Mouse (Mus musculus): Measurements from ENCODE around the gene Nthl1. TPM values are rescaled to one million over a fixed set of nuclear protein-coding genes. Genes with fewer than 3 reads are reported as not detected.

Gene Nthl1
- polyA plus RNA-seq, 1 experiment, result 3.7 TPM

GRCm38 (mm10) chr17:24669545-24670245 lies 37.2 kb downstream of the Nthl1 start, which contains the start of gene Zfp598:
Gene Zfp598 (plus strand): TSS chr17:24669687.
- peak within 1 kb of the TSS; percentile 90 for H3K4me3 ChIP-seq (ENCODE audit: control insufficient read depth, low read depth, low read length)
- no peaks in the 10 kb centered on the region for H3K27me3 ChIP-seq (ENCODE audit: control insufficient read depth, insufficient read depth, low read length)
- H3K4me1 ChIP-seq (ENCODE audit: control insufficient read depth, insufficient read depth, low read length), result peaks cover 7% of the 10 kb centered on the region
- peak within 1 kb of the TSS; percentile 84 for H3K27ac ChIP-seq (ENCODE audit: control insufficient read depth, insufficient read depth, low read depth, low read length)
- no peaks in the 10 kb centered on the region for H3K36me3 ChIP-seq (ENCODE audit: control insufficient read depth, insufficient read depth, low read length)
- peak; percentile 79 for TF ChIP-seq POLR2A (IDR thresholded peaks at IDR 0.05; ENCODE audit: control insufficient read depth, low read depth, low read length)
- peak; percentile 1; the same call in 1 of the 2 replicates for TF ChIP-seq CTCF (IDR thresholded peaks at IDR 0.05; ENCODE audit: control insufficient read depth, insufficient read depth, insufficient replicate concordance, low read depth, low read length)

DNA sequence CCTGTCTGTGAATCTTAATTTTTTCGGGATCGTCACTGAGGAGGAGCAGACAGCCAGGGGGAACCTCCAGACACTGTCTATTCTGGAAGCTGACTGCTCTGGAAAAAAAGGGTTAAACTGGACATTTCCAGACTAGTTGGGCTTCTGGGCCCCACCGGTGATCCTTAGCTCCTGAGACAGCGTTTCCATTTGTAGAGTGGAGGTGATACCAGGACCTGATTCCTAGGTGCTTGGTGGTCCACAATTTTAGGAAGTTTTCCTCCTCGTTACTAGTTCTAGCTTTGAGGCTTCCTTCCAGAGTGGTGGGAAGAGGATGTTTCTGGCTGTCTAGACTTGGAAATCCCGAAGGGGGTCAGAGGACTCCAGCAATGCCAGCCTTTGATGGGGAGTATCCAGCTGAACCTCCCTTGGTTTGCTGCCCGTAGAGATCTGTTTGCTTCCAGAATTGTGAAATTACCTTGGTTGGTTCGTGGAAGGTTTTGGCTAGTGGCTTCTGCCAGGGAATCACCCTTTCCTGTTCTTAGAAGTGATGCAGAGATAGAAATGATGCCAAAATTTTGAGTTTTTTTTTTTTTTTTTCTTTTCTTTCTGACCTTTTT lies 37.9 kb downstream of the Nthl1 start:
- Histone ChIP-seq H3K4me3 (ENCODE audit: control insufficient read depth, low read depth, low read length) (peak overlapping the region; percentile 90), H3K27ac (ENCODE audit: control insufficient read depth, insufficient read depth, low read depth, low read length) (peak overlapping the region; percentile 84), H3K27me3 (ENCODE audit: control insufficient read depth, insufficient read depth, low read length) (no peaks in the 10 kb centered on the region), H3K36me3 (ENCODE audit: control insufficient read depth, insufficient read depth, low read length) (no peaks in the 10 kb centered on the region), H3K4me1 (ENCODE audit: control insufficient read depth, insufficient read depth, low read length) (peaks cover 7% of the 10 kb centered on the region)
- TF ChIP-seq CTCF (IDR thresholded peaks at IDR 0.05; ENCODE audit: control insufficient read depth, insufficient read depth, insufficient replicate concordance, low read depth, low read length), result no peak
- no peak for TF ChIP-seq POLR2A (IDR thresholded peaks at IDR 0.05; ENCODE audit: control insufficient read depth, low read depth, low read length)

DNA sequence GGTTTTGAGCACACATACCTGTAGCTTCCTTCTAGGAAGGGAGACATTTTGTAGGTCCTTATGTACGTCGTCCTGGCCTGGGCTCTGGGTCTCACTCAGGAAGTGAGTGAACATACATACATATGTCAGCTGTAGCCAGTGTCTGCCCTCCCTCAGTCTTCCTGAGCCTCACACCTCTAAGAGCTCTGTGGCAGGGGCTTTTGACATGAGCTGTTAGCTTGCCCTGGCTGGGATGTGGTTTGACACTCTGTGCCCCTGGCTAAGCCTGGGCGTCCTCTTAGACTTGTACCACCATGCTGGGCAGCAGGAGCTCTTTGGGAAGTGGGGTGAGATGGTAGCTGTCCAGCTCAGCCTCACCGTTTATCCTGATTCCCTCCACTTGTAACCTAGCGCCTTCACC lies 38.9 kb downstream of the Nthl1 start:
- TF ChIP-seq POLR2A (IDR thresholded peaks at IDR 0.05; ENCODE audit: control insufficient read depth, low read depth, low read length) (no peak), CTCF (IDR thresholded peaks at IDR 0.05; ENCODE audit: control insufficient read depth, insufficient read depth, insufficient replicate concordance, low read depth, low read length) (no peak)
- H3K4me1 ChIP-seq (ENCODE audit: control insufficient read depth, insufficient read depth, low read length), result peaks cover 7% of the 10 kb centered on the region
- no peak overlapping the region for H3K27ac ChIP-seq (ENCODE audit: control insufficient read depth, insufficient read depth, low read depth, low read length)
- H3K27me3 ChIP-seq (ENCODE audit: control insufficient read depth, insufficient read depth, low read length), result no peaks in the 10 kb centered on the region
- H3K36me3 ChIP-seq (ENCODE audit: control insufficient read depth, insufficient read depth, low read length), result no peaks in the 10 kb centered on the region
- no peak overlapping the region for H3K4me3 ChIP-seq (ENCODE audit: control insufficient read depth, low read depth, low read length)

DNA sequence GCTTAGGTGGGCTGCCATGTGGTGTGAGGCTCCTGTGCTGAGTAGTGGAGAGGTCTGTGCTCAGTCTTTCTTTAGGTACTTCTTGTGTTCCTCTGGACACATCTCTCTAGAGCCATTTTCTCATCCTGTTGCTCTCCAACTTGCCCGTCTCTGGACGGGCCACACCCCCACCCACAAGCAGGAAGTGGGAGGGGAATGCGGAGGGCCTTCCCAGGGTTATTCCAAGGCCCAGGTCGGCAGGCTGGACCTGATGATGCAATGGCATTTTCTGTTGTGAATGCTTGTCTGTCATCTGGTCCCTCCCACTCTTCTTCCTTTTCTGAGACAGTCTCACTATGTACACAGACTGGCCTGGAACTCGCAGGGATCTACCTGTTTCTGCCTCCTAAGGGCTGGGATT lies 39.7 kb downstream of the Nthl1 start:
- Histone ChIP-seq H3K4me3 (ENCODE audit: control insufficient read depth, low read depth, low read length) (no peak overlapping the region), H3K4me1 (ENCODE audit: control insufficient read depth, insufficient read depth, low read length) (peaks cover 7% of the 10 kb centered on the region), H3K27ac (ENCODE audit: control insufficient read depth, insufficient read depth, low read depth, low read length) (no peak overlapping the region), H3K27me3 (ENCODE audit: control insufficient read depth, insufficient read depth, low read length) (no peaks in the 10 kb centered on the region), H3K36me3 (ENCODE audit: control insufficient read depth, insufficient read depth, low read length) (no peaks in the 10 kb centered on the region)
- TF ChIP-seq POLR2A (IDR thresholded peaks at IDR 0.05; ENCODE audit: control insufficient read depth, low read depth, low read length) (no peak), CTCF (IDR thresholded peaks at IDR 0.05; ENCODE audit: control insufficient read depth, insufficient read depth, insufficient replicate concordance, low read depth, low read length) (no peak)

DNA sequence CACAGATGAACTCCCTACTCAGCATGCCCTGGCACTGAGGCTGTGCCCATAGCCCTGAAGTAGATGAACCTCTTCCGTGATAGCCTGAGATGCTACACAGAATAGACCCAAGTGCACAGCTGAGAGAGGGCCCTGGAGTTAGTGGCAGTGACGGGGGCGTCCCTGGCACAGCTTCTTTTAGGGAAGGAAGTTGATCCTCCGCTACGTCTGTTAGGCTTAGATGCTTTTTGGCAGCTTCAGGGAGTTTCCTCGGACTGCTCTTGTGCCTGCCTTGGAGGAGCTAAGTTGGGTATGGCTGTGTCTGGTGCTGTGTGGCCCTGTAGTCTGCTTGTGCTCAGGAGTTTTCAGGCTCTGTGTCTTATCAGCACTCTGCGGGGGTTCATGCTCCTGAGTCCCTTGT lies 41.8 kb downstream of the Nthl1 start:
- Histone ChIP-seq H3K4me3 (ENCODE audit: control insufficient read depth, low read depth, low read length) (no peak overlapping the region), H3K27me3 (ENCODE audit: control insufficient read depth, insufficient read depth, low read length) (no peaks in the 10 kb centered on the region), H3K36me3 (ENCODE audit: control insufficient read depth, insufficient read depth, low read length) (no peaks in the 10 kb centered on the region; the same call in 1 of the 2 replicates), H3K4me1 (ENCODE audit: control insufficient read depth, insufficient read depth, low read length) (peaks cover 4% of the 10 kb centered on the region), H3K27ac (ENCODE audit: control insufficient read depth, insufficient read depth, low read depth, low read length) (no peak overlapping the region)
- no peak for TF ChIP-seq POLR2A (IDR thresholded peaks at IDR 0.05; ENCODE audit: control insufficient read depth, low read depth, low read length)
- TF ChIP-seq CTCF (IDR thresholded peaks at IDR 0.05; ENCODE audit: control insufficient read depth, insufficient read depth, insufficient replicate concordance, low read depth, low read length), result no peak

- H3K27me3 ChIP-seq (ENCODE audit: control insufficient read depth, insufficient read depth, low read length), result no peaks in the 10 kb centered on the region
- H3K36me3 ChIP-seq (ENCODE audit: control insufficient read depth, insufficient read depth, low read length), result no peaks in the 10 kb centered on the region; the same call in 1 of the 2 replicates
- no peak overlapping the region for H3K4me3 ChIP-seq (ENCODE audit: control insufficient read depth, low read depth, low read length)
- TF ChIP-seq POLR2A (IDR thresholded peaks at IDR 0.05; ENCODE audit: control insufficient read depth, low read depth, low read length) (no peak), CTCF (IDR thresholded peaks at IDR 0.05; ENCODE audit: control insufficient read depth, insufficient read depth, insufficient replicate concordance, low read depth, low read length) (peak; percentile 46; the same call in 1 of the 2 replicates)
- peaks cover 4% of the 10 kb centered on the region for H3K4me1 ChIP-seq (ENCODE audit: control insufficient read depth, insufficient read depth, low read length)
- no peak overlapping the region for H3K27ac ChIP-seq (ENCODE audit: control insufficient read depth, insufficient read depth, low read depth, low read length)
Observed at GRCm38 (mm10) chr17:24676187-24676586, 43.7 kb downstream of the Nthl1 start.

GRCm38 (mm10) chr17:24676877-24677276 lies 44.4 kb downstream of the Nthl1 start:
- H3K4me3 ChIP-seq (ENCODE audit: control insufficient read depth, low read depth, low read length), result no peak overlapping the region
- no peak overlapping the region for H3K27ac ChIP-seq (ENCODE audit: control insufficient read depth, insufficient read depth, low read depth, low read length)
- H3K27me3 ChIP-seq (ENCODE audit: control insufficient read depth, insufficient read depth, low read length), result no peaks in the 10 kb centered on the region
- H3K36me3 ChIP-seq (ENCODE audit: control insufficient read depth, insufficient read depth, low read length), result no peaks in the 10 kb centered on the region; the same call in none of the 2 replicates
- TF ChIP-seq POLR2A (IDR thresholded peaks at IDR 0.05; ENCODE audit: control insufficient read depth, low read depth, low read length) (no peak), CTCF (IDR thresholded peaks at IDR 0.05; ENCODE audit: control insufficient read depth, insufficient read depth, insufficient replicate concordance, low read depth, low read length) (no peak)
- H3K4me1 ChIP-seq (ENCODE audit: control insufficient read depth, insufficient read depth, low read length), result peaks cover 4% of the 10 kb centered on the region
